Mouse (Mus musculus) spleen, adult 2 months (tissue): ENCODE data around the gene Reg3g. TPM values are rescaled to one million over a fixed set of nuclear protein-coding genes. Genes with fewer than 3 reads are reported as not detected.
"Not testable (repeated sequence)": the region's sequence is repeated elsewhere in the genome, so short reads cannot be mapped to it uniquely, and the experiment has no call there.

Experiments
- DNase-seq, 2 experiments: peaks; one replicate each; pipeline versions ENCODE4 v3.0.0 to v3.0.0-alpha.2; 2012 to 2021; ENCODE audit warnings: low spot score in 2 of 2, low read depth in 1 of 2
- H3K27ac ChIP-seq: fragments of 200-500 bp; 2 replicates; pipeline ENCODE4 v1.5.1; 2012; ENCODE audit warnings: low read length, inconsistent platforms; ENCODE audit not compliant: insufficient read depth
- H3K27me3 ChIP-seq: fragments of 200-500 bp; 2 replicates; pipeline ENCODE4 v1.6.1; 2012; ENCODE audit warnings: mild to moderate bottlenecking, moderate library complexity, low read length, inconsistent platforms; ENCODE audit not compliant: control insufficient read depth, insufficient read depth
- H3K36me3 ChIP-seq: fragments of 200-500 bp; 2 replicates; pipeline ENCODE4 v1.6.1; 2012; ENCODE audit warnings: mild to moderate bottlenecking, low read length, inconsistent platforms; ENCODE audit not compliant: control insufficient read depth, insufficient read depth
- H3K4me1 ChIP-seq: fragments of 200-500 bp; 2 replicates; pipeline ENCODE4 v1.6.1; 2011; ENCODE audit warnings: inconsistent platforms; ENCODE audit not compliant: control insufficient read depth, insufficient read depth, insufficient read length
- H3K4me3 ChIP-seq: fragments of 200-500 bp; 2 replicates; pipeline ENCODE4 v1.5.1; 2011; ENCODE audit warnings: mild to moderate bottlenecking, inconsistent platforms; ENCODE audit not compliant: insufficient read depth, insufficient read length; ENCODE audit errors: extremely low read depth
- CTCF ChIP-seq: fragments of 200-500 bp; IDR thresholded peaks from 2 replicates; pipeline ENCODE4 v1.5.1; 2011; ENCODE audit warnings: mild to moderate bottlenecking, inconsistent platforms; ENCODE audit not compliant: insufficient read depth, insufficient read length, insufficient replicate concordance; ENCODE audit errors: extremely low read depth
- POLR2A ChIP-seq: fragments of 200-500 bp; IDR thresholded peaks from 2 replicates; pipeline ENCODE4 v1.6.1; 2011; ENCODE audit warnings: low read depth, low read length, inconsistent platforms
- WGBS: fragments of 180-500 bp; shearing (Covaris S2); methylation state at CpG from one replicate; pipeline ENCODE4 v1.1.7; 2018; 5-methylcytosine and 5-hydroxymethylcytosine counted together
- polyA plus RNA-seq: library from polyadenylated mRNA; depleted of rRNA; stranded (reverse); fragments of >200 nt; gene quantifications from 2 replicates; pipeline ENCODE4 v1.2.3, GENCODE M21; 2012; rRNA removed

The Reg3g gene
- polyA plus RNA-seq, 1 experiment = 0.11 TPM

DNA sequence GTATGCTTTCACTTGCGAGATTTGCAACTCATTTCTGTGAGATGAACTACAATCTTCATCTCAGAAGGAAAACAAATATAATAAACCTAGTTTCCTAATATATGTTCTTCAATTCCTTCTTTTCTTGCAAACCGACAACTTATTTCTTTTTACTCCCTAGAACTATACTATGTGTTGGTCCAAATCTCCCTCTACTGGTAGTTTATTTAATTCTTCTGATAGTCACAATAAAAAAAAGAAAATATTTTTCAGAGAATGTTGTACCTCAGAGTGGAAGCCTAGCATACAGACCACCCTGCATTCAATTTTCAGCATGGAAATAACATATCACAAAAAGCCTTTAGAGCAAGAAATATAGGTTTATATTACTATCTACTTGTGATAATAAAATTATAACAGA lies 5.4 kb downstream of the Reg3g start:
- H3K4me3 ChIP-seq = no peak overlapping the region
- no peak for DNase-seq
- TF ChIP-seq POLR2A (no peak), CTCF (no peak)
- H3K36me3 ChIP-seq = no peaks in the 10 kb centered on the region
- no peak overlapping the region for H3K27ac ChIP-seq
- WGBS = 70% methylated on average over 2 of the region's 2 CpGs
- no peaks in the 10 kb centered on the region for H3K4me1 ChIP-seq
- no peaks in the 10 kb centered on the region for H3K27me3 ChIP-seq

DNA sequence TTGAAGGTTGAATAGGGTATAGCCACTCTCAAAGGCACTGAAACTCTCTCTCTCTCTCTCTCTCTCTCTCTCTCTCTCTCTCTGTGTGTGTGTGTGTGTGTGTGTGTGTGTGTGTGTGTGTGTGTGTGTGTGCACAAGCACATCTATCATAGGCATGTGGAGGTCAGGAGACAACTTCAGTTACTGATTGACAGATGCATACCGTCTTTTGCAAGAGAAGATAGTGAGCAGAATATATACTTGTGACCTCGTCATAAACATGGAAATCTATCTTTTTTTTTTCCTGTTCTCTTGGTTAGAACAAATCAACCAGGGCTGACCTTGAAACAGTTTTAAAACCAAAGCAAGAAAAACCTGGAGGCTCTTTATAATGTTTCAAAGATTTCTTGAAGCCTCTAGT lies 6.3 kb downstream of the Reg3g start:
- TF ChIP-seq POLR2A (no peak), CTCF (no peak)
- no peak overlapping the region for H3K4me3 ChIP-seq
- DNase-seq = no peak
- no peak overlapping the region for H3K27ac ChIP-seq
- H3K4me1 ChIP-seq = no peaks in the 10 kb centered on the region
- H3K27me3 ChIP-seq = no peaks in the 10 kb centered on the region
- 72% methylated on average over 2 of the region's 2 CpGs for WGBS
- no peaks in the 10 kb centered on the region for H3K36me3 ChIP-seq

DNA sequence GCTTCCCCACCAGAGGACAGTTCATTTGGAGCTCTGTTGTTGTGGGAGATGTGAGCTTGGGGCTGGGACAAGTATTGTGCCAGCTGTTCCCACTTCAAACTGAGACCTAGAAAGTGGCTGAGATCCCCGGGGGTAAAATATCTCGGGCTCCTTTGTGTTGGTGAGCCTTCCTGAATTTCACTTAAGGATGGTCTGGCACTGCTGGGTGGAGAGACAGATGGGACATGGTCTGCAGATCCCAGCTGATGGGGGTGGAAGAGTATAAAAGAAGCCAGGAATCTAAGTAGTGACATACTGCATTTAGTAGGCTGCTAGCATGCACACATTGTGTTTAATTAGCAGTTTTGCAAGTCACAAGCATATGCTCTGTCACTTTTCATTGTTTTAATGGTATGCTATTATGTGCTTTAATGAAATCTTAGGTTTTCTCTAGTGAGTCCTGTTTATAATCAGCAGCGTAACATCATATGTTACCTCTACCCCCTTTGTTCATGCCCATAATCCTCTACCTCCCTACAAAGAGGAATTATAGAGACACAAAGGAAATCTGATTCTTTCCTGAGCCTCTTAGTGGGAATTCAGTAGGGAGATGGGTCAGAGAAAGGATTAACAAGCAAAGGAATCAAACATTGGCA lies 8.4 kb downstream of the Reg3g start:
- H3K4me3 ChIP-seq = no peak overlapping the region
- 56% methylated on average over 3 of the region's 3 CpGs for WGBS
- no peaks in the 10 kb centered on the region for H3K4me1 ChIP-seq
- no peaks in the 10 kb centered on the region for H3K36me3 ChIP-seq
- DNase-seq = no peak
- H3K27ac ChIP-seq = no peak overlapping the region
- no peaks in the 10 kb centered on the region for H3K27me3 ChIP-seq
- TF ChIP-seq POLR2A = no peak
- no peak for TF ChIP-seq CTCF

DNA sequence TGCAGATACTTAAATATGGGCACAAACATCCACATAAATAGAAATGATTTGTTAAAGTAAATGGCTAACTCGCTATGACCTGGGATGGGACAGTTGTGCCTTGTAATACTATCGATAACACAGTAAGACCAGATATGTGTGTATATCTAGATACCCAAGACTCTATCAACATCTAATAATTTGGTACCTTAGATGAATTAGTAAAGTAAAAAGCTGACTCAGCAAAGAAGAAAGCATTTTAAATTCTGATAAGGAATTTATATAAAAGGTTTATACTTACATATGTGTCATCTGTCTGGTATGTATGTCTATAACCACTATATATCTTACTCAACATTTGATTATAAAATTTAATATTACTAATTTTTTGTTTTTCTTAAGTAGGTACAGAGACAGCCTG lies 15.9 kb downstream of the Reg3g start:
- no peak overlapping the region for H3K4me3 ChIP-seq

DNA sequence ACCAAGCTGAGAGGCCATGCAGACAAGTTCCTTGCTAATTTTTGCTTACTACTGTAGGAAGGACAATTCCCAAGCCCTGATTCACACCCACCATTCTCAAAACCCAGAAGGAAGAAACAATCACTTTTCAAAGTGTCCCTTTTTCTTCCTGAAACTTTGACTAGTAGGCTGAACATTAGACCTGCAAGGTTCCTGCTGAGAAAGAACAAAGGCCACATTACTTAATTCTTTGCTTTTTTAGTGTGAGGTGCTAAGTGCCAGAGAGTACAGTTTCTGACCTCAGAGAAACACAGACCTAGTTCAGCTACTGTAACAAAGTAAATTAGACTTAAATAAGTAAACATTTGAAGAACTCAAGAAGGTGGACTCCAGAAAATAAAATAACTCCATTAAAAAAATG lies 20.3 kb downstream of the Reg3g start:
- Histone ChIP-seq H3K4me3 (no peak overlapping the region), H3K27ac (no peak overlapping the region), H3K27me3 (no peaks in the 10 kb centered on the region), H3K4me1 (no peaks in the 10 kb centered on the region), H3K36me3 (no peaks in the 10 kb centered on the region)
- TF ChIP-seq POLR2A (no peak), CTCF (no peak)
- DNase-seq = no peak

More for the DNA sequence above, 15.9 kb downstream of the Reg3g start:
- Histone ChIP-seq H3K4me1 (no peaks in the 10 kb centered on the region), H3K27me3 (no peaks in the 10 kb centered on the region), H3K36me3 (no peaks in the 10 kb centered on the region), H3K27ac (no peak overlapping the region)
- no peak for TF ChIP-seq POLR2A
- no peak for TF ChIP-seq CTCF
- WGBS = 87% methylated on average over 2 of the region's 2 CpGs
- no peak for DNase-seq

DNA sequence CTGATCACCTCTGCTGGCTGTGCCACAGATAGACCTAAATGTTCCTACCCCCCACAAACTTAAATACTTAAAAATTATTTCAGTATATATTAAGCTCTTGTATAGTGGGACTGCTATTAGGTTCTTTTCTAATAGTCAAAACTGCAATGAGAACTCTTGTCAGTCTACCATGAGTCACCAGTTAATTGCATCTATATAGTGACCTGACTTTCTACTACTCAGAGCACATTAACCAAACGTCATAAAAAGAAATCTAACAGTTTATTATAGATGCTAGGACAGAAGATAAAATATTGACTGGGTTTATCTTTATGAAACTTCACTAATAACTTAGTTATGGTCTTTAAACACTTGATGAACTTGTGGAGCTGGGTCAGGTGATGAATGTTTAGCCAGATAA lies 21.5 kb downstream of the Reg3g start:
- no peaks in the 10 kb centered on the region for H3K4me1 ChIP-seq
- no peak for TF ChIP-seq POLR2A
- TF ChIP-seq CTCF = no peak
- 61% methylated on average over 1 of the region's 1 CpGs for WGBS

DNA sequence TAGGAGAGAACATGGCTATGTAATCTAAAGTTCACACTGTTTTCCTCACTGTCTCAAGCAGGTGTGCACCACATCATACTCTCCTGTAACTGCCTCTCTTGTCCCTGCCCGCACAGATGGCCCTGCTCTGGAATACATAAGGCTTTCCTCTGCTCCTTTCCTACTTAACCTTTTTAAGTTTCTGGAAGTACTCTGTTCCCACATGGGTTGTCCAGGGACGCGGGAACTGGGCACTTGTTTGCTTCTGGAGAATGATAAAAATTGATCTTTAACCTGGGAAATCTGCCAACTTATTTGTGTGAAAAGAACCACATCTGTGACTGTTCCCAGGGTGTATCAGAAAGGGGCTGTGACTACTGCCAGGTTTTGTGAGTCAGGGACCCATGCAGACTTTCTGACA lies 43.2 kb downstream of the Reg3g start:
- H3K4me3 ChIP-seq = no peak overlapping the region
- WGBS = 84% methylated on average over 3 of the region's 3 CpGs
- no peaks in the 10 kb centered on the region for H3K36me3 ChIP-seq
- no peak for DNase-seq
- no peaks in the 10 kb centered on the region for H3K27me3 ChIP-seq
- H3K27ac ChIP-seq = no peak overlapping the region
- H3K4me1 ChIP-seq = no peaks in the 10 kb centered on the region
- TF ChIP-seq CTCF = no peak

More for the DNA sequence above, 21.5 kb downstream of the Reg3g start:
- no peak overlapping the region for H3K4me3 ChIP-seq
- H3K27ac ChIP-seq = no peak overlapping the region
- H3K36me3 ChIP-seq = no peaks in the 10 kb centered on the region
- DNase-seq = no peak
- no peaks in the 10 kb centered on the region for H3K27me3 ChIP-seq

DNA sequence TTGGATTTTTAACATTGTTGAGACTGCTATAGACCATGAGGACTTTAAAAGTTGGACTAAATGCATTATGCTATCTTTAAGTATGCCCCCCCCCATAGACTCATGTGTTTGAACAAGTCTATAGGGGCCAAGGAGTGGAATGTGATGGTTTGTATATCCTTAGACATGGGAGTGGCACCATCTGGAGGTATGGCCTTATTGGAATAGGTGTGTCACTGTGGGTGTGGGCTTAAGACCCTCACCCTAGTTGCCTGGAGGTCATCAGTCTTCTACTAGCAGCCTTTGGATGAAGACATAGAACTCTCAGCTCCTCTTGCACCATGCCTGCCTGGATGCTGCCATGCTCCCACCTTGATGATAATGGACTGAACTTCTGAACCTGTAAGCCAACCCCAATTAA lies 46.3 kb downstream of the Reg3g start, which contains the start of gene Reg1:
Gene Reg1 (plus strand): TSS at position 301 of the 400 bp plus-strand sequence.
- H3K4me1 ChIP-seq, H3K27me3 ChIP-seq, H3K27ac ChIP-seq, H3K36me3 ChIP-seq, DNase-seq, H3K4me3 ChIP-seq: not testable (repeated sequence)

Other genes with a start within 250 kb of the Reg3g start
- gene Reg3b, start 98.2 kb downstream of the Reg3g start, polyA plus RNA-seq = 2.5 and 5.1 TPM in 2 replicates
- gene Reg3d, start 90.0 kb downstream of the Reg3g start, polyA plus RNA-seq = 8.3 and 9.2 TPM in 2 replicates
- 0.43 and 1.7 TPM in 2 replicates for gene Reg3a, start 88.2 kb downstream of the Reg3g start, polyA plus RNA-seq
- gene Reg2, start 73.2 kb downstream of the Reg3g start, polyA plus RNA-seq = 25.2 and 34.1 TPM in 2 replicates
- gene Reg1, start 46.2 kb downstream of the Reg3g start, polyA plus RNA-seq = 706 and 759 TPM in 2 replicates